Comparison of ENCODE assay signal across 21 mouse cellular contexts in the genomic region with DNA sequence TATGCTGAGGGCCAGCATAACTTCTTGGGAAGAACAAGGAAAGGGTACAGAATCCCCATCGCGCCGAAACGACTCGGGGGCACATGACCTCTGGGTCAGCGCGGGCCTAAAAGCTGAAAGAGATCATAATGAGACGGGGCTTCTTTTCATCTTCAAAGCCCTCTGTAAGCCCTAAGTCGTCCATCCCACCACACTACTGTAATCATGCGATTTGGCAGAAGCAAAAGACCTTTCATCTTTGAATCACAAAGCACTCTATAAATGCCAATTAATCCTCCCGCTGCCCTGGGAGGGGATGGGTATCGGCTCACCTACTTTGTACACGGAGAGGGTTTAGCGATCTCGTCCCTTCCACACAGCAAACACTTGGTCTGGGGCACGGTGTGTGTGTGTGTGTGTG.
DNase-seq lines count a peak whose midpoint lies in the region; ATAC-seq and TF ChIP-seq lines count a peak whose summit lies in the region.
"Had no signal": no experiment of that assay in that cellular context is flagged by ENCODE, and none has a peak within 500 bp of the region (broad histone marks: within the 10 kb centered on the region; RNA-seq: fewer than 3 reads in every experiment).

No protein-coding gene starts in this region.

- no peak for ATAC-seq in forebrain, embryonic 16.5 days
- no peak for ATAC-seq in midbrain, embryonic 11.5 days (ENCODE audit: low FRiP score)
- ATAC-seq in midbrain, postnatal 0 days (ENCODE audit: low FRiP score): no peak
- peak; percentile 75 for ATAC-seq in midbrain, embryonic 13.5 days
- ATAC-seq: CD4-positive, CD25-positive, alpha-beta regulatory T cell, adult 4 months; intestine, postnatal 0 days had no signal

- 45% methylated on average over 16 of the region's 16 CpGs for WGBS in forebrain, embryonic 10.5 days
- WGBS in forebrain, embryonic 16.5 days: 22% methylated on average over 16 of the region's 16 CpGs
- WGBS in midbrain, embryonic 11.5 days: 56% methylated on average over 16 of the region's 16 CpGs
- 38% methylated on average over 16 of the region's 16 CpGs for WGBS in midbrain, postnatal 0 days
- 38% methylated on average over 16 of the region's 16 CpGs for WGBS in midbrain, embryonic 13.5 days

- no peaks in the 10 kb centered on the region for H3K9me3 ChIP-seq in forebrain, embryonic 10.5 days
- H3K9me3 ChIP-seq in forebrain, embryonic 16.5 days (ENCODE audit: control insufficient read depth, low read length): no peaks in the 10 kb centered on the region
- no peaks in the 10 kb centered on the region for H3K9me3 ChIP-seq in midbrain, embryonic 11.5 days (ENCODE audit: control insufficient read depth, low read length)
- H3K9me3 ChIP-seq in midbrain, postnatal 0 days (ENCODE audit: low read length): no peaks in the 10 kb centered on the region
- H3K9me3 ChIP-seq in midbrain, embryonic 13.5 days: no peaks in the 10 kb centered on the region
- H3K9me3 ChIP-seq: embryonic facial prominence, embryonic 13.5 days; heart, embryonic 12.5 days; hindbrain, embryonic 15.5 days had no signal

- DNase-seq in forebrain, embryonic 10.5 days (ENCODE audit: extremely low spot score, low spot score): no peak
- DNase-seq in midbrain, embryonic 11.5 days (ENCODE audit: low spot score, missing footprints): peak; percentile 85
- no peak for DNase-seq in midbrain, postnatal 0 days (ENCODE audit: low spot score)
- DNase-seq in retina, embryonic 14.5 days (ENCODE audit: low spot score): peak; percentile 7
- no peak for DNase-seq in heart, adult 18-20 months
- no peak for DNase-seq in cerebellum, adult 11-12 months
- DNase-seq: adrenal gland, postnatal 10 days; B cell, adult 2 months; cerebellum, adult 2 months; cerebellum, postnatal 10 days; embryo, embryonic 11 days; gastrocnemius, postnatal 10 days; heart, adult 2 months had no signal

- H3K4me3 ChIP-seq in forebrain, embryonic 10.5 days: no peak overlapping the region
- H3K4me3 ChIP-seq in forebrain, embryonic 16.5 days (replicated peaks; ENCODE audit: low read length): no peak overlapping the region
- H3K4me3 ChIP-seq in midbrain, embryonic 11.5 days (ENCODE audit: low read depth, low read length): no peak overlapping the region
- no peak overlapping the region for H3K4me3 ChIP-seq in midbrain, postnatal 0 days (ENCODE audit: low read depth, low read length)
- no peak overlapping the region for H3K4me3 ChIP-seq in midbrain, embryonic 13.5 days (replicated peaks)
- H3K4me3 ChIP-seq: embryonic facial prominence, embryonic 13.5 days; heart, adult 2 months; heart, embryonic 12.5 days; hindbrain, embryonic 15.5 days had no signal

- no peaks in the 10 kb centered on the region for H3K27me3 ChIP-seq in forebrain, embryonic 10.5 days (ENCODE audit: poor library complexity, severe bottlenecking)
- no peaks in the 10 kb centered on the region for H3K27me3 ChIP-seq in forebrain, embryonic 16.5 days (replicated peaks; ENCODE audit: control insufficient read depth, insufficient read depth, low read length)
- H3K27me3 ChIP-seq in midbrain, embryonic 11.5 days (ENCODE audit: control insufficient read depth, insufficient read depth, low read length): no peaks in the 10 kb centered on the region
- H3K27me3 ChIP-seq in midbrain, postnatal 0 days (ENCODE audit: insufficient read depth, low read length): no peaks in the 10 kb centered on the region
- no peaks in the 10 kb centered on the region for H3K27me3 ChIP-seq in midbrain, embryonic 13.5 days
- H3K27me3 ChIP-seq: embryonic facial prominence, embryonic 13.5 days; heart, embryonic 12.5 days; hindbrain, embryonic 15.5 days had no signal

- no peak overlapping the region for H3K9ac ChIP-seq in forebrain, embryonic 16.5 days (replicated peaks; ENCODE audit: low read depth, low read length)
- H3K9ac ChIP-seq in midbrain, embryonic 11.5 days (ENCODE audit: low read length): no peak overlapping the region
- no peak overlapping the region for H3K9ac ChIP-seq in midbrain, postnatal 0 days (replicated peaks; ENCODE audit: low read length, poor library complexity, severe bottlenecking)
- no peak overlapping the region for H3K9ac ChIP-seq in midbrain, embryonic 13.5 days (replicated peaks)
- H3K9ac ChIP-seq: embryonic facial prominence, embryonic 13.5 days; heart, embryonic 12.5 days; hindbrain, embryonic 15.5 days had no signal

- H3K4me1 ChIP-seq in forebrain, embryonic 10.5 days: peaks cover 17% of the 10 kb centered on the region
- no peaks in the 10 kb centered on the region for H3K4me1 ChIP-seq in forebrain, embryonic 16.5 days (replicated peaks; ENCODE audit: control insufficient read depth, insufficient read depth, low read length)
- no peaks in the 10 kb centered on the region for H3K4me1 ChIP-seq in midbrain, embryonic 11.5 days (ENCODE audit: control insufficient read depth, insufficient read depth, low read length)
- H3K4me1 ChIP-seq in midbrain, postnatal 0 days (ENCODE audit: insufficient read depth, low read length): no peaks in the 10 kb centered on the region
- H3K4me1 ChIP-seq in midbrain, embryonic 13.5 days (replicated peaks): peaks cover 10% of the 10 kb centered on the region
- H3K4me1 ChIP-seq: heart, embryonic 12.5 days; hindbrain, embryonic 15.5 days had no signal

- peak overlapping the region; percentile 58; the same call in 1 of the 2 replicates for H3K27ac ChIP-seq in forebrain, embryonic 10.5 days
- no peak overlapping the region for H3K27ac ChIP-seq in forebrain, embryonic 16.5 days (ENCODE audit: low read length)
- H3K27ac ChIP-seq in midbrain, embryonic 11.5 days (ENCODE audit: low read depth, low read length): no peak overlapping the region
- no peak overlapping the region for H3K27ac ChIP-seq in midbrain, postnatal 0 days (ENCODE audit: low read depth, low read length)
- H3K27ac ChIP-seq in midbrain, embryonic 13.5 days: 0 out of 2 replicates have a peak overlapping the region, but pooled peaks have one; percentile 8
- H3K27ac ChIP-seq: embryonic facial prominence, embryonic 13.5 days; heart, adult 2 months; hindbrain, embryonic 15.5 days had no signal

- no peak for TF ChIP-seq CTCF in midbrain, postnatal 0 days (IDR thresholded peaks at IDR 0.05)

- no peaks in the 10 kb centered on the region for H3K36me3 ChIP-seq in forebrain, embryonic 10.5 days (replicated peaks)
- H3K36me3 ChIP-seq in forebrain, embryonic 16.5 days (ENCODE audit: control insufficient read depth, insufficient read depth): no peaks in the 10 kb centered on the region
- no peaks in the 10 kb centered on the region for H3K36me3 ChIP-seq in midbrain, embryonic 11.5 days (ENCODE audit: control insufficient read depth, insufficient read depth, low read length)
- no peaks in the 10 kb centered on the region for H3K36me3 ChIP-seq in midbrain, postnatal 0 days (ENCODE audit: insufficient read depth, low read length)
- H3K36me3 ChIP-seq in midbrain, embryonic 13.5 days: no peaks in the 10 kb centered on the region
- H3K36me3 ChIP-seq: embryonic facial prominence, embryonic 13.5 days; G1E; heart, embryonic 12.5 days; hindbrain, embryonic 15.5 days had no signal

- no peak overlapping the region for H3K4me2 ChIP-seq in forebrain, embryonic 16.5 days (ENCODE audit: low read length)
- H3K4me2 ChIP-seq in midbrain, embryonic 11.5 days: no peak overlapping the region
- no peak overlapping the region for H3K4me2 ChIP-seq in midbrain, postnatal 0 days (ENCODE audit: low read depth, low read length, poor library complexity, severe bottlenecking)
- no peak overlapping the region for H3K4me2 ChIP-seq in midbrain, embryonic 13.5 days (replicated peaks)
- H3K4me2 ChIP-seq: embryonic facial prominence, embryonic 13.5 days; heart, embryonic 12.5 days; hindbrain, embryonic 15.5 days had no signal

Comparison
In these comparisons a context has a peak if more than half of its experiments do, and no peak if none do; other contexts are left out.
1. DNase-seq: peak in midbrain, embryonic 11.5 days (single experiment) and retina, embryonic 14.5 days (single experiment); none in forebrain, embryonic 10.5 days (single experiment), midbrain, postnatal 0 days (single experiment), heart, adult 18-20 months (0 of 2) and cerebellum, adult 11-12 months (single experiment).
2. H3K27ac ChIP-seq: peak in forebrain, embryonic 10.5 days (single experiment) and midbrain, embryonic 13.5 days (single experiment); none in forebrain, embryonic 16.5 days (single experiment), midbrain, embryonic 11.5 days (single experiment) and midbrain, postnatal 0 days (single experiment).